Mouse (Mus musculus): ENCODE measurements around the gene Slc6a9.

Slc6a9 gene

DNA sequence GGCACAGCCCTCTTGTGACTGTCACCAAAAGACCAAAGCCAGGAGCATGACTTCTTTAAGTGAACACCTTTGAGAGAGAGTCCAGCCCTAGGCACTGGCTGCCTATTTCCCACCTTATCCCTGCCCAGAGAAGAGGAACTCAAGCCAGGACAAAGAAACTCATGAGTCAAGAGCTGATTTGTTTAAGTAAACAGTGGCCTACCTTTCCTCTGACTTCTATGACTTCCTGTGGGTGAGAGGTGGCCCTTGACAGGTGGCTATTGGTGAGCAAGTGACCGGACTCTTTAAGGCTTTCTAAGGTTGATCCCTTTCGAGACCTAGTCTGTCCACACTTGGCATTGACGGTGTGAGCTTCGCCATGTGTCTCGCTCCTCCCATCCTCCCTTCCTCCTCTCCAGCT is 6.5 kb downstream of the Slc6a9 start:
- no peak for DNase-seq (ENCODE audit: low read depth, low spot score)

DNA sequence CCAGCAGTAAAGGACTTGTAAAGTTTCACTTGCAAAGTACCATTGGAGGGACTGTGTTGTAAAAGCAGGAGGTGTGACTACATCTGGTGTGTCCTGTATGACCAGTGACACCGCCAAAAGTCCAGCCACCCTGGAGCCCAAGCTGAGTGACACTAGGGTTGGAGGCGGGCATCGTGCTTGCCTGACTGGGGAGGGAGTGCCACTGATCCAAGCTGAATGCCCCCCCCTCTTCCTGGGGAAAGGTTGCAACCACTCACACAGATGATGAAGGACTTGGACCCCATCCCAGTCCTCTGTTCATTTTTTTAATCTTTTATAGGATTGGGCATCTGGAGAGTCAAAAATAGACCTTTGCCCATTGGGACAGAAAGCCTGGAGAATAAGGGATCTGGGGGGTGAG is 7.3 kb downstream of the Slc6a9 start:
- no peak for DNase-seq (ENCODE audit: low read depth, low spot score)

DNA sequence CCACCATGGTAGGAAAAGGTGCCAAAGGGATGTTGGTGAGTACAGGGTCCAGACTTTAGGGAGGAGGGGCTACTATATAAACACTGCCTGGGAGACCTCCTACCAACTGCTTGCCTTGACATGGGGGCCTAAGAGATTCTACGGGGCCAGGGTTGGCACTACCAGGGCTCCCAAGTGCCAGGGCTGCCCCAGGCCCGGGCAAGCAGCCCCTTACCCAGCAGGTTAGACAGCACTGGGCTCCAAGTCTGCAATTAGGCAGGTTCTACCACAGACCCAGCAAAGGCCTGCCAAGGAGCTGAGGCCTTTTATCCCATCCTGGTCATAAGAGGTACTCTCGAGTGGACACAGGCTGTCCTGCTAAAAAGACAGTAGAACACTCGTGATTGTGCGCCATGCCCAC is 8.8 kb downstream of the Slc6a9 start:
- DNase-seq (ENCODE audit: low read depth, low spot score), result no peak

DNA sequence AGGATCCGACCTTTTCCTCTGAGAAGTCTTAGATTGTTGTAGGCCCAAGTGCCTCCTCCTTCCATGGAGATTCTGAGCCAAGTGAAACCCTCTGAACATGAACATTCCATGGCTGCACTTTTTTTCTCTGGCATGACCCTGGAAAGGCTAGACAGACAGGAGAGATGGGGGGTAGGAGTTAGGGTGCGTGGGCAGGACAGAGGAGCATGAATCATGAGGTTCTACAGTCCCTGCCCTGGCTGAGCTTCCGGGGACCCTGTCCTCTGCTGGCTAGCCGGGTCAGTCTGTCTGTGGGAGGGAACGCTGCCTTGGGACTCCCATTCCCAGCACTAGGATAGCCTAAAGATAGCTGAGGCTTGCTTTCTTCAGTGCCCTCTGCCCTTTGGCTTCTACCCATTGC is 10.2 kb downstream of the Slc6a9 start:
- DNase-seq (ENCODE audit: low read depth, low spot score), result no peak

DNA sequence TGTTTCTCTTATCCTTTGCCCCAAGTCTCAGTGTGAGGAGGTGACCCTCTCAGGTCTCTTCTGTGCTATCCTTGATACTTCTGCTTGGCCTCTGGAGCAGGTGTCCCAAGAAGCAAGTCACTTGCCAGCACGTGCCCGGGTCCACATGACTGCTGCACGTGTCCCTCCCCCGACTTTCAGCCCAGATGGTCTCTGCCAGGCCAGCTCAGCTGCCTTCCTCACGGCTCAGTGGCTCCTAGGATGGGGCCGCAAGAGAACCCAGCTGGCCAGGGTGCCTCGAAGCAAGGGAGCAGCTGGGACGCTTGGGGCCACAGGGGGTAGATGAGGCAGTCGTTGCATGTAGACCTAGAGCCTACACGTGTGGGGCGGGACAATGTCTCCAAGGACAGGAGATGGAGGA is 11.0 kb downstream of the Slc6a9 start:
- DNase-seq (ENCODE audit: low read depth, low spot score), result no peak

DNA sequence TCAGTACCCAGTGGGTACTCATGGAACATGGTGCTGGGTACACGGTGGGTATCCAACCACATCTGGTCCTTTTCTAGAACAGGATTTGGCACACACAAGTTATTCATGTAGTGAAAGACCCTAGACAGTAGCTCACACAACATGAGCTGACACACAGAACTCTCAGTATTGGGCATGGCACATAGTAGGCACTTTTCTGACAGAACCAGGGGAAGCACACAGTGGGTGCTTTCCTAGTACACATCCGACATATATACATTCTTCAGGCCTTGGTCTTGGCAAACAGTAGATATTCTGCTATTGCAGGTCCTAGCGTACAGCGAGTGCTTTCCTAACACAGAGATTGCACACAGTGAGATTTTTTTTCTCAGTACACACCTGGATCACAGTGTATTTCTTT is 12.0 kb downstream of the Slc6a9 start:
- no peak for DNase-seq (ENCODE audit: low read depth, low spot score)

DNA sequence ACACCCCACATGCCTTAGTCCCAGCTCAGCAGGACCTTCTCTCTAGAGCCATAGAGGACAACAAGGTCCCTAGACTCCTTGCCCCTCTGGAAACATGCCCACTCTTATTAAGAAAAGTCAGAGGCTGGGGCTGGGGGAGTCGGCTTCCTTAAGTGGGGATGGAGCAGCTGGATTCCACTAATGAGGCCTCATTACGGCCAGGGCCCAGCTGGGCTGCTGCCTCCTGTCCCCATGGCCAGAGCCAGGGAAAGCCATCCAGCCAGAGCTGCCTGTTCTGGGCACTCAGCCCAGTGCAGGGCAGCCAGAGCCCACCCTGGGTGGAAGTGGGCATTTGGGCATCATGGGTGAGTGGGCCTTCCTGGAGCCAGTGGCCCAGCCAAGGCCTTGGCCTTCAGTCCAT is 12.7 kb downstream of the Slc6a9 start:
- DNase-seq (ENCODE audit: low read depth, low spot score), result no peak

DNA sequence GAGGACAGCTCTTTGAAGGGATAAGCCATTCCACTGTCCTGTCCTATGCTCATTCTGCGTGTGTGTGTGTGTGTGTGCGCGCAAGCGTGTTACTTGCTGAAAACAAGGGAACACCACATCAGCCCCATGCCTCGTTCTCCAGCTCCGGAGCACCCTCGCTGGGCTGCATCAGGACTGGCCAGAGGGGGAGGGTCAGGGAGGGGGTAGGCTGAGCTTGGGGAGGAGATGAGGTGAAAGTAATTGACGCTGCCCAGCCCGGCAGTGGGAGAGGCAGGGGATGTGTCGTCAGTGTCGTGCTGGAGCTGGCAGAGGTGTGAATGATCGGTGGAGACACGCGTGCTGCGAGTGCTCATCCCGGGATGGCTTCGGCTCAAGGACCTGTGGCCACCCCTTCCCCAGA is 14.8 kb downstream of the Slc6a9 start:
- no peak for DNase-seq (ENCODE audit: low read depth, low spot score)

DNA sequence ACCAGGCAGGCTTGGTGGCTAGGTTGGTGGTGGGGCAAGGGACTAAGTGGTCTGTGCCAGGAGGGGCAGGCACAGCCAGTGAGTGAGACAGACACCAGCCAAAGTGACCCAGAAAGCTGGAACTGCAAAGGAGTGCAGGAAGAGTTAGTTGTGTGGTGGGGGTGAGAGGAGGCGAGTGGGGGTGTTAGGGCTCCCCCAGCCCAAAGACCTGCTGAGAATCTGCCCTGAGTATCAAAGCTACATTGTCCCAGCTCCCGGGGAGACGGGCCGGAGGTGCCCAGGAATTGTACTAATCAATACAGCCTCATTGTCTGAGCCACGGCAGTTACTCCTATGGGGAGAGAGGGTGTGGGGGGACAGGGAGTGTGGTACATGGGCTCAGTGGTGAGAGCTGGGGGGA is 15.2 kb downstream of the Slc6a9 start:
- no peak for DNase-seq (ENCODE audit: low read depth, low spot score)

DNA sequence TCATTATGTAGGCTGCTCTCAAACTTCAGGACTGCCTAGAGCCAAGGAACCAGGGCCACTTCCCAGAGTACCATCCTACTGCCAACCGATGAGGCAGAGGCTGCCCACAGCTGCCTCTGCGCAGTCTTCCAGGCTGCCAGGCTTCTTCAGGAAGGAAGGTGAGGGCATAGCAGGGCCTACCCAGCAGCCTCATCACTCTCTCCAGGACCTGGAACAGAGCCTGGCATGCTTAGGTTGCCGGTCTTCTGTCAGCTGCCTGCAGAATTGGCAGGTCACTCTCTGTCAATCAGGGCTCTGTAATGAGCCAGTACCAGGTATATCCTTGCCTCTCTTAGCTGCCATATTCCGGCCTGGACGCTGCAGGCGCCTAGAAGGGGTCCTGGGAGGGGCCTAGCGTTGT is 15.9 kb downstream of the Slc6a9 start:
- peak; percentile 74 for DNase-seq (ENCODE audit: low read depth, low spot score)

DNA sequence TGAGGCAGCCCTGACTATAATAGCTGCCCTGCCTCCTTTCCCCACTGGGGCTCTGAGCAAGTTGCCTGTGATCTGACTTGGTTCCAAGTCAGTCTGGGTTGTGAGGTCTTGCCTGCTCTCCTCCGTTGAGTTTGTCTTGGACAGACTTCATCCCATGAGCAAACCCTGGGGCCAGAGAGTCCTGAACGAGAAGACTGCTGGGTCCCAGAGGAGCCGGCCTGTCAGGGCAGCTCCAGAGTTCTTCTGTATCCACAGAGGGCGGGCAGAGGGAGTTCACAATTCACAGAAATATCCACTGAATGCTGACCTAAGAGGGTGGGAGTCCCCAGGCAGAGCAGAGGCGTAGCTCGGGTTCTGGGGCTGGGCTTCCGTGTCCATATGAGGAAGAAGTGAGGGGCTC is 16.6 kb downstream of the Slc6a9 start:
- peak; percentile 55 for DNase-seq (ENCODE audit: low read depth, low spot score)

DNA sequence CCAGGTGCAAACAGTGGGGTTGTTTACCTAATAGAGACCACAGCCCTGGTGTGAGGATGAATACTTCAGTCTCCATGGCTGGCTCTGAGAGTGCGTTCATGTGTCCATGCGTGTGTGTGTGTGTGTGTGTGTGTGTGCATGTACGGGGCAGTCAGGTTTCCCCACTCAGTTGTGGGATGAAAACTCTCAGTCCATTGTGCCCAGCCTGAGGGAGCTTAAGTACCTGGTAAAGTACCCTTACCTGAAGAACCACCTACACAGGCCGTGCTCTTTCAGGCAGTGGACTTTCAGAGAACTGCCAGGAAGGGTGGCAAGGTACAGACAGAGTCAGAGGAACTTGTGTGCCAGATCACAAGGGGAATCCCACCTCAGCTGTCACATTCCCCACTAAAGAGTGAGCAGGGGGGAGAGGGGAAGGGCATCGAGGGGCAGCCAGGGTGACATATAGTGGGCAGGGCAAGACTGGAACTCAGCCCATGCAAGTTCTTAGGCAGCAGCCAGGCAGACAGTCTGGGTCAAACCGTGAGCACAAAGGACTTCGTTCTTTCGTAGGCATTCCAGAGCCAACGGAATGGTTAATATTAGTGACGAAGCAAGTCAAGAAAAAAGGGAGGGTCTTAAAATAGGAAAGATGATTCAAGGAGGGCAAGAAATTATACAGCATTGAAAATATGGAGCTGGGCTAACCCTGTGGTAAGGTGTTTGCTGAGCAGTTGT is 18.0 kb downstream of the Slc6a9 start:
- DNase-seq (ENCODE audit: low read depth, low spot score), result no peak

DNA sequence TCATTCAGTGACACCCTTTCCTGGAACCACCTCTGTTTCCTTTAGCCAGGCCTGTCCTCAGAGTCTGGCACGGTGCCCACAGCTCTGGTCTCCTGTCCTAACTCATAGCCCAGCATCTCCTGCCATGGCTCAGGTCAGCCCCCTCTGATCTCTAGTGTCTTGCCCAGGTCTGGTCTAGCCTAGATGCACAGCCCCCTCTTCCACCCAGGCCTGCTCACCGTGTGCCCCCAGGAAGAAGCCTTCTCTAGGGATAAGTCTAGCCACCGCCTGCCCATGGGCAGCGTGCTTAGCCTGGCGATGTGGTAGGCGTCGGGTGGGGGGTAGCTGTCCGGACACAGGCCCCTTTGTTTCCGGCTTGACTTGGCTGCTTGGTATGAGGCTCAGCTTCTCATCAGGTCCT is 20.8 kb downstream of the Slc6a9 start:
- DNase-seq (ENCODE audit: low read depth, low spot score), result no peak

DNA sequence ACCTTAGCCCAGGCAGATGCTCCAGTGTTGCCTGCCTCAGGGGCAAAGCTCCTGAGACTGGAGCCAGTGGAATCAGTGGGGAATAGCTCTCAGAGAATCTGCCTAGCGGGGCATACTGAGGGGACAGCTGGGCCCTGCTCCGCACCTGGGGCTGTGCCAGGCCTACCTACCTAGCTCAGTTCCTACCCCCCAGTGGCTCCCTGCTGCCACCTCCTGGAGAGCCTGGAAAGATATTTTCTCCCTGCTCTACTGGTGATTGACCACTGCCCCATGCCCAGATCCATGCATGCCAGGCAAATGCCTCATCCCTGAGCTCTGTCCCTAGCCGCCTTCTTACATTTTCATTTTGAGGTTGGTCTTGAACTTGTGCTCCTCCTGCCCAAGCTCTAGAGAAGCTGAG is 24.5 kb downstream of the Slc6a9 start:
- peak; percentile 67 for DNase-seq (ENCODE audit: low read depth, low spot score)

DNA sequence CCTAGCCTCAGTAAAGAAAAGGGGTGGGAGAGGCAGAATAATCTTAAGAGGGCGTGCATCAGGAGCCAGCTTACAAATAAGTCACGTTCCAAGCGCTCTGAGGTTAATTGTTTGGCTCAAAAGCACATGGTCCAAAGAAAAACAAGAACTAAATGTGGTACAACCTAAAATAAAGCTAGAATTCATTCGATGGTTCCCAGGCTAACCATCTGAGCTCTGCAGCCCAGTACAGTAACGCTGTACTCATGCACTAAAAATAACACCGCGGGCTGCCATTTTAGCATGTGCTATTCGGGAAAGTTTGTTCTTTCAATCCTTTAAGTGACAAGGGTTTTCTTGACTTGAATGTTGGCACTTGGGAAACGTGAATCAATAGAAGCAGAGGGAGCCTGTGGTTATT is 26.3 kb downstream of the Slc6a9 start:
- no peak for DNase-seq (ENCODE audit: low read depth, low spot score)

DNA sequence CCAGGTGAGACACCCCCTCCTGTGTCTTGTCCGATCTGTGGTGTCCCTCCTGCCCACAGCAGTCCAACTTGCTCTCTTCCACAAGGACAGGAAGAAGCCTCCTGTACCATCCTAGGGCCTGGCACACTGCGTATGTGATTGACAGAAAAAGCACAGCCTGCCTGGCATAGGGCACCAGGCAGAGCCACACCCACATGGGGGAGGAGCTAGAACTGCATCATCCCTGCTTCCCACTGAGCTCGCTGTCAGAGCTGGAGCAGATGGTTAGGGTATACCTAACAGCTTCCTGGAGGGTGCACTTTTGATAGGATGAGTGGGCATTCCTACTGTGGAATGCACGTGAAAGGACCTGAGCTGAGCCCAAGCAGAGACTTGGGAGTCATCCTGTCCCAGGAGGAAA is 28.5 kb downstream of the Slc6a9 start:
- no peak for DNase-seq (ENCODE audit: low read depth, low spot score)

DNA sequence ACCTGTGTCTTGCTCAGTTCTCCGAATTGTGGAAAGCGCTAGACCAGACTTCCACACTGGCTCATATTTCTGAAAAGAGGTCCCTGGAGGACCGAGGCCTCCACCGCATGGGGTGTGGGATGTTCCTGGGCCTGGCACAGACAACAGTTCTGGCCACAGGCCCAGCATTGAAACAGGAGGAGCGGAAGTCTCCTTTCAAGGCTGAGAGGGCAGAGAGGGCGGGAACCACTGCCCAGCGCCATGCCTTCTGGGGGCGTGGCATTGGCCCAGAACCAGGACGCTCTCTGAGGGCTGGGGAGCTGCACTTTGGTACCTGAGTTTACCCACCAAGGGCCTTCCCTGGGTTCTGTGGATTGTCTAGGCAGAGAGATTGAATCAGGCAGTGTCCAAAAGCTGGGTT is 31.8 kb downstream of the Slc6a9 start:
- DNase-seq (ENCODE audit: low read depth, low spot score), result peak; percentile 88

DNA sequence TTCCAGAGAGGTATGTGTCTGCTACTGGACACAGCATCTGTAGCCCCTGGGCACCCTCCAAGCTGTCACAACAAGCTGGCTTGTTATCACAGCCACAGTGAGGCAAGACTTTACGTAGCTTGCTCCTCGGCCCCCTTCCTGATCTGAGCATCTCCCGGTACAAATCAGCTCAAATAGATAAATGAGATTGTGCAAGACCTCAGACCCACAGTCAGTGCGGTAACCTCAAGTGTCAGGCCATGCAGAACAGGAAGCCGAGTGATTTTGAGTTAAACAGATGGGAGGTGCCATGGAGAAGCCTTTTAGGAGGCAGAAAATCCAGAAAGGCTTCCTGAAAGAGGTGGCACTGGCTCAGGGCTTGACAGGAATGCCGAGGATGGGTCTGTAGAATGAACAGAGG is 32.7 kb downstream of the Slc6a9 start:
- DNase-seq (ENCODE audit: low read depth, low spot score), result no peak

DNA sequence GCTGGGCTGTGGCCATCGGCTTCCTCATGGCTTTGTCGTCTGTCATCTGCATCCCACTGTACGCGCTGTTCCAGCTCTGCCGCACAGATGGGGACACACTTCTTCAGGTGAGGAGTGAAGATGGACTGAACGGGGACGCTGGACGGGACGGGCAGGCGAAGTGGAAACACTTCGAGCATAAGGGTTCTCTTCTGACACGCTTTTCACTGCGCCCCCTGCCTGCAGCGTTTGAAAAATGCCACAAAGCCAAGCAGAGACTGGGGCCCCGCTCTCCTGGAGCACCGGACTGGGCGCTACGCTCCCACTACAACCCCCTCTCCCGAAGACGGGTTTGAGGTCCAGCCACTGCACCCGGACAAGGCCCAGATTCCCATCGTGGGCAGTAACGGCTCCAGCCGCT is 33.5 kb downstream of the Slc6a9 start:
- no peak for DNase-seq (ENCODE audit: low read depth, low spot score)

DNA sequence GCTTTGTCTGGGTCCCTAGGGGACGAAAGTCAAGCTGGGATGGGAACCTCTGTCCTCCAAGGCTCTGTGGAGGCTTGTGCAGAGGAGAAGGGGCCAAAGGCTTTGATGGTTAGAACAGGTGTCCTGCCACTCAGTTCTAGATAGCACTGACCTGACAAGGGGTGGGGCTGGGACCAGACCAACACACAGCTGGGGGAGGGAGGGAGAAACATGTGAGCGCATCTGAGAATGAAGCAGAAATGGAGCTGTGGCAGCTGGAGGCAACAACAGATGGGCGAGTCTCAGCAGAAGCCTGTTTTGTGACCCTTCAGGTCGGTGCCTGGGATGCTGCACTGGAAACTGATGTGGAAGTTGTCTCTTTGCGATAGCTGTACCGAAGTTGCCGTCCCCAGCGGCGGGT is 35.0 kb downstream of the Slc6a9 start:
- DNase-seq (ENCODE audit: low read depth, low spot score), result no peak

DNA sequence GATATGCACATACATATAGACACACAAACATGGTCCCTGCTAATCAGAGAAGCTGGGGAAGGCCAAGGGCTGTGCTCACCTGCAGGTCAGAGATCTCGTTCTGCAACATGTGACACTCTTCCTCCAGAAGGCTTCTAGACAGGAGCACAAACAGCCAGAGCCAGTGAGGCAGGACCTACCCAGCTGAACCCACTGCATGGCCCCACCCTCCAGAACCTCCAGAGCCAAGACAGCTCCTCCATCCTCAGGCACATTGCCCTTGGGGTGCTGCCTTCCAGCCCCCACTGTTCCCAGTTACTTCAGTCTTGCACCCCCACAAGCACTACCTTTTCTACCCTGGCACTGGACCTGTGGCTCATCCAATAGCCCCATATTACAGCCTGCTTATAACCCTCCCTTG is 36.1 kb downstream of the Slc6a9 start:
- no peak for DNase-seq (ENCODE audit: low read depth, low spot score)

DNA sequence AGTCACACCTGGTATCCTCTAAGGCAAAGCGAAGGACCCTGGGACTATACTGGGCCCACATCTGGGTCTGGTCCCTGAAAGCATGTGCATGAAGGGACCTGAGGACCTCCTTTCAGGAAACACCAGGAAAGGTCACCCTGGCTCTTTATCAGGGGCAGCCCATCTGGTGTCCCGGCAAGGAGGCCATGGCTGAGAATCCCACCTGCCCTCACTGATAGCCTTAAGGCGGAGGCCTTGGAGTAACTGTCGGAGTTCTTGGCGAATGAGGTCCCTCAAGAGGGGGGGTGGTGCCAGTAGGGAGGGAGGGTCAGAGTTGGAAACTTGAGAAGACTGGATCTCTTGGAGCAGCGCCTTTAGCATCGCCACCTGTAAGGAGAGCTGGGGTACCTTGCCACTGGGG is 37.5 kb downstream of the Slc6a9 start:
- no peak for DNase-seq (ENCODE audit: low read depth, low spot score)

DNA sequence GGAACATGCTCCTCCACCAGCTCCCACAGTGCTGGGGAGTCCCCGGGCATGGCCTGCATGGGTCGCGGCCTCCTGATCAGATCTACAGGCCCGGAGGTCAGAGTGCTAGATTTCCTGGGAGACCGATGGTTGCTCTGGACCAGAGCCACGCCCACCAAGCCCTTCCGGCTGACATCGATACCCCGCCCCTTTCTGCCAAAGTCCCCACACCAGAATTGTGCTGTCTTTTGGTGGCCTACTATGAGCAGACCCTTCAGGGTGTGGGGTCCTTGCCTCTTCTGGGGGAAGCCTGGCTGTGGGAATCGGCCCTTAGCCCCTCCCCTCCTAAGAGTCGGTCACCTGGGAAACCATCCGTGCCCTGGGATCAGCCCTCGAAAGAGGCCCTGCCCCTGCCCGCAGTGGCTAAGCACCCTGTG is 38.2 kb downstream of the Slc6a9 start, which contains the start of gene Ccdc24:
TSS of gene Ccdc24 (minus strand) at position 87 of the 416 bp plus-strand sequence.
- DNase-seq (ENCODE audit: low read depth, low spot score), result no peak

DNA sequence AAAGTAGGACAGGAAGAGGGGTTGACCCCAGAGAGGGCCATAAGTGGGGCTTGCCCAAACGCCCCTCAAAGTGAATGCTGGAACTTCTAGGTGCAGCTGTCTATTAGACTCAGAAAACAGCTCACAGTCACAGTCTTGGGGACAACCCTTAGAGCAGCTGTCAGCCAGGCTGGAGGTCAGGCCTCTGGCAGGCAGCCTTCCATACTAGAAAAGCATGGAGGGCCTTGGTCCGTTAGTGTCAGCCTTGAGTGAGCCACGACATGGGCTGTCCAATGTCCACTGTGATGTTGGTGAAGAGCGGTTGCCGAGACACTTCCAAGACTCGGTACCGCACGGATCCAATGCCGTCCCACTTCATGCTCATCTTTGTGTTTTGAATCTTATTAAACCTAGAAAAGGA is 39.3 kb downstream of the Slc6a9 start:
- no peak for DNase-seq (ENCODE audit: low read depth, low spot score)
